Mouse (Mus musculus): ENCODE results near the gene Ndufa6.
"Not testable (repeated sequence)": the region's sequence is repeated elsewhere in the genome, so short reads cannot be mapped to it uniquely, and the experiment has no call there.

Ndufa6 gene

GRCm38 (mm10) chr15:82354126-82354945, at the start of gene Ndufa6:
Gene Ndufa6 (minus strand): TSS chr15:82354322.
- peak; percentile 97 for DNase-seq (ENCODE audit: extremely low spot score)

- DNase-seq (ENCODE audit: extremely low spot score), result no peak
Measured at GRCm38 (mm10) chr15:82403606-82404005, 49.5 kb upstream of the Ndufa6 start.

- DNase-seq (ENCODE audit: extremely low spot score), result no peak
Measured at GRCm38 (mm10) chr15:82402741-82403140, 48.6 kb upstream of the Ndufa6 start.

GRCm38 (mm10) chr15:82402106-82402505, 48.0 kb upstream of the Ndufa6 start:
- DNase-seq (ENCODE audit: extremely low spot score), result no peak

GRCm38 (mm10) chr15:82401516-82401915, 47.4 kb upstream of the Ndufa6 start:
- no peak for DNase-seq (ENCODE audit: extremely low spot score)

- DNase-seq (ENCODE audit: extremely low spot score), result not testable (repeated sequence)
Measured at GRCm38 (mm10) chr15:82395955-82396354, 41.8 kb upstream of the Ndufa6 start.

- not testable (repeated sequence) for DNase-seq (ENCODE audit: extremely low spot score)
Measured at GRCm38 (mm10) chr15:82393922-82394321, 39.8 kb upstream of the Ndufa6 start, which contains the start of gene Cyp2d11. Gene Cyp2d11 (minus strand): TSS chr15:82394022.

- DNase-seq (ENCODE audit: extremely low spot score), result not testable (repeated sequence)
Measured at GRCm38 (mm10) chr15:82389916-82390315, 35.8 kb upstream of the Ndufa6 start.

GRCm38 (mm10) chr15:82385729-82386128, 31.6 kb upstream of the Ndufa6 start:
- DNase-seq (ENCODE audit: extremely low spot score), result no peak

GRCm38 (mm10) chr15:82382441-82382840, 28.3 kb upstream of the Ndufa6 start:
- DNase-seq (ENCODE audit: extremely low spot score), result no peak

- DNase-seq (ENCODE audit: extremely low spot score), result no peak
Measured at GRCm38 (mm10) chr15:82380714-82381062, 26.6 kb upstream of the Ndufa6 start.

- peak; percentile 72 for DNase-seq (ENCODE audit: extremely low spot score)
Measured at GRCm38 (mm10) chr15:82379871-82380713, 26.0 kb upstream of the Ndufa6 start, which contains the start of gene Cyp2d22. Gene Cyp2d22 (minus strand): TSS chr15:82380260.

- DNase-seq (ENCODE audit: extremely low spot score), result no peak
Measured at GRCm38 (mm10) chr15:82379511-82379870, 25.4 kb upstream of the Ndufa6 start.

- no peak for DNase-seq (ENCODE audit: extremely low spot score)
Measured at GRCm38 (mm10) chr15:82378261-82379180, 24.4 kb upstream of the Ndufa6 start.

GRCm38 (mm10) chr15:82377701-82378100, 23.6 kb upstream of the Ndufa6 start:
- no peak for DNase-seq (ENCODE audit: extremely low spot score)

- DNase-seq (ENCODE audit: extremely low spot score), result no peak
Measured at GRCm38 (mm10) chr15:82376393-82377138, 22.4 kb upstream of the Ndufa6 start.

GRCm38 (mm10) chr15:82375855-82376254, 21.7 kb upstream of the Ndufa6 start:
- DNase-seq (ENCODE audit: extremely low spot score), result no peak

GRCm38 (mm10) chr15:82374437-82374836, 20.3 kb upstream of the Ndufa6 start:
- no peak for DNase-seq (ENCODE audit: extremely low spot score)

- no peak for DNase-seq (ENCODE audit: extremely low spot score)
Measured at GRCm38 (mm10) chr15:82372991-82373390, 18.9 kb upstream of the Ndufa6 start.

- DNase-seq (ENCODE audit: extremely low spot score), result no peak
Measured at GRCm38 (mm10) chr15:82372446-82372845, 18.3 kb upstream of the Ndufa6 start.

GRCm38 (mm10) chr15:82368851-82369250, 14.7 kb upstream of the Ndufa6 start:
- DNase-seq (ENCODE audit: extremely low spot score), result no peak
